Mouse (Mus musculus) left cerebral cortex, adult 8-10 months (tissue): ENCODE data around the gene Ddx19a. TPM values are rescaled to one million over a fixed set of nuclear protein-coding genes. Genes with fewer than 3 reads are reported as not detected.
"Not testable (repeated sequence)": the region's sequence is repeated elsewhere in the genome, so short reads cannot be mapped to it uniquely, and the experiment has no call there.

ENCODE experiments used
- DNase-seq, 2 experiments: peaks; one replicate each; pipeline ENCODE4 v3.0.0; 2022; ENCODE audit warnings: low spot score in 2 of 2
- total RNA-seq, 4 experiments: library from RNA; stranded (reverse); gene quantifications; 2 replicates each; pipeline ENCODE4 v1.2.4; 2022

Ddx19a gene
- total RNA-seq, 4 experiments from 2014 or later, result 24.6 to 27.5 (median 26.4) TPM

DNA sequence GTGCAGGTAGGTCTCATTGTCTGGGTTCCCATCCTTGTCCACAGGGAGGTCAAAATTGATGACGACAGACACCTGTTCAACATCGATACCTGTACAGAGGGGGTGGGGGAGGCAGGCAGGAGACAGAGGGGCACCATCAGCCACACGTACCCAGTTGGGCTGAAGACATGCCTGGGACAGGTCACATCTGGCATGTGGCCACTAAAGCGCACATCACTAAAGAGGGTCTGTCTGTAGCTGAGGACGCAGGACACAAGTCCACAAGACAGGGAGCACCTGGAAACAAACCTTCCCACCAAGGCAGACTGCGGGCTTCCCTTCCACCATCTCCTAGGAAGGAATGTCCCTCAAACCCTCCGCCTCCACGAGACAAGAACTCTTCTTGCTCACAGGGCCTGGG, 21.1 kb downstream of the Ddx19a start:
- DNase-seq, result not testable (repeated sequence)

GRCm38 (mm10) chr8:110969910-110970770, 27.5 kb downstream of the Ddx19a start:
- DNase-seq, result peak; percentile 84 to 93

- DNase-seq, result no peak
Observed at GRCm38 (mm10) chr8:110967326-110967725, 30.3 kb downstream of the Ddx19a start.

DNA sequence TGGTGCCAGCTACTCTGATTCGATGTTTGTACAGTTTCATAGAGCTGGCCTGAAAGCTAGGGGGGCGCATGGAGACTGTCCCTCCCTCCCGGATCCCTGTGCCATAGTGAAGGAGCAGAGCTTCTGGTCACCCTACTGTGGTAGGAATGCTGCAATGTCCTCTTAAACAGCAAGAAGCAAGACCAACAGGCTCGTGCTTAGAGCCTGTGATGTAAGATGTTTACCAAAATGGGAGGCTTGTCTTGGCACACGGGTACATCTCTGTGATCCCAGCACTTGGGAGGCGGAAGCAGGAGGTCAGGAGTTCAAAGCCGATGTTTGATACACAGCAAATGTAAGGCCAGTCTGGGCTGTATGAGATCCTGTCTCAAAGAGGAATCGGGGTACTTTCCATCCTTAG, 31.0 kb downstream of the Ddx19a start:
- DNase-seq, result no peak

DNA sequence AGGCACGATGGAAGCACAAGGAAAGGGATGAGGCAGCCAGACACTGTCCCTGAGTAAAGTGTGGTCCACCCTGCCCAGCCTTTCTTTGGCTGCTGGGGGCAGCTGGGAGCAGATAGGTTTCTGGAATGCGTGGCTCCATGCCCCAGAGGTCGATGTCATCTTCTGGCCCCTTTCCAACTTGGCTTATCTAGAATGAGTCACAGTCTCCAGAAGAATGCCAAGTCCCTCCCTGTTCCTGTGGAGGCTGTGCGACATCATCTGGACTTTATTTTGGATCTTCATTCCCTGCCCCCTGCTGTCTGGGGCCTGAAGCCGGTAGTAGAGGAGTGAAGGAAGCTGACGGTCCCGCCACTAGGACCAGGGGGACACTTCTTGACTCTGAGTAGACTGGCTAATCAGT, 32.0 kb downstream of the Ddx19a start:
- peak; percentile 24 to 60 for DNase-seq

- no peak for DNase-seq
Observed at GRCm38 (mm10) chr8:110964666-110965065, 32.9 kb downstream of the Ddx19a start.

DNA sequence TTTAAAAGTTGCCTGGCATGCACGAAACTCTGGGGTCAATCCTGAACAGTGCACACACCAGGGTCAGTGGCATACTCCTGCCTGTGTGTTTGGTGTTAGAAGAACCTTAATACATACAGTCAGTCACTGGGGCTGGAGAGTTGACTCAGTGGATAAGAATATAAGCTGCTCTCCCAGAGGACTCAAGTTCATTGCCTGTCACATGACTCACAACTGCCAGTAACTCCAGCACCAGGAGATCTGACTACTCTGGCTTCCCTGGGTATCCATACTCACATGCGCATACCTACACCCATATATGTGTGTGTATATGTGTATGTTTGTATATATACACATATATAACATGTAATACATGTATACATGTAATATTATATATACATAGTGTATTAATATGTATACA, 34.5 kb downstream of the Ddx19a start:
- no peak for DNase-seq

GRCm38 (mm10) chr8:110959906-110960305, 37.7 kb downstream of the Ddx19a start:
- no peak for DNase-seq

DNA sequence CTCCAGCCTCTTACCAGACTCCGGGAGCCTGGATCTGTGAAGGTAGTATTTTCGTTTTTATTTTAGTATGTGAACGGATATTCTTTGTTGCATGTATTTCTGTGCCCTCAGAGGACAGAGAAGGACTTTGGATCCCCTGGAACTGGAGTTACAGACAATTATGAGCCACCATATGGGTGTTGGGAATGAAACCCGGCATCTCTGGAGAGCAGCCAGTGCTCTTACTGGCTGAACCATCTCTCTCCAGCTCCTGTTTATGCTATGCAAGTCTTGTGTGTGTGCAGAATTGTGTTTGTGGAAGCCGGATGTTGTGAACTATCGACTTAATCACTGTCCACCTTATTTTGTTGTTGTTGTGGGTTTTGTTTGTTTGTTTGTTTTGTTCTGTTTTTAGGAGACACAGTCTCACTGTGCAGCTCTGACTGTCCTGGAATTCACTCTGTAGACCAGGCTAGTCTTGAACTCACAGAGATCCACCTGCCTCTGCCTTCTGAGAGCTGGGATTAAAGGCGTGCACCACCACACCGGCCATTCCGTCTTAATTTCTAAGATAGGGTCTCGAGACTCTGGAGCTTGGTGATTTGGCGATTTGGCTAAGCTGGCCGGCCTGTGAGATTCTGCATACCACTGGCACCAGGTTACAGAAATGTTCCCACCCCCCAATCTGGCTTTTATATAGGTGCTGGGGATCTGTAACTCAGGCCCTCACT, 38.4 kb downstream of the Ddx19a start:
- DNase-seq, result no peak

GRCm38 (mm10) chr8:110958553-110958952, 39.0 kb downstream of the Ddx19a start:
- not testable (repeated sequence) for DNase-seq

DNA sequence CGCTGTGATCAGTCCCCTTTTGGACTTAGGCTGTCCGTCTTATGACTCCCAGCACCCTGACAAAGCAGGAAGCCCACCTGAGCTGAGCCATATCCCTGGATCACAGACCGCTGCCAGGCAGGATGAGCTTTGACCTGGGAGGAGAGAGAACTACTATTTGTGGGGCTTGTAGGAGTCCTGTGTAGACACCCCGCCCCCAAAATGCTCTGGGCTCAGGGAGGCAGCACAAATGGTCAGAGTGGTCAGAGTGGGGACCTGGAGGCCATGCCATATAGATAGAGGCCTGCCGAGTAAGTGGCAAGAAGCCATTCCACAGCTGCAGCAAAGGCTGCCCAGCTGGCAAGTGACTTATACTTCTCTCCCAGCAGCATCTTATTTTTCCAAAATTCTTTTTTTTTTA, 39.5 kb downstream of the Ddx19a start:
- DNase-seq, result no peak

DNA sequence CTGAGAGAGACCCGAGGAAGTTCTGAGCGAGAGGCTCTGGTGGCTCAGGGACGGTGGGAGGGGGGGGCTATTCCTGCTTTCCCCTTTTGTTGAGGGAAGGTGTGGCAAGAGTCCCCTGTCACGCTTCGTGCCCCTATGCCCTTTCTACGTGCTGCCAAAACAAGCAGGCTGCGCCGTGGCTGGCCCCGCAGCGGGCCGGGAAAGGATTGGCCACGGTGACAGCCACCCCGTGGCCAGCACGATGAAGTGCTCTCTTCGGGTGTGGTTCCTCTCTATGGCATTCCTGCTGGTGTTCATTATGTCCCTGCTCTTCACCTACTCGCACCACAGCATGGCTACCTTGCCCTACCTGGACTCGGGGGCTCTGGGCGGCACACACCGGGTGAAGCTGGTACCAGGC, 40.1 kb downstream of the Ddx19a start:
- no peak for DNase-seq

DNA sequence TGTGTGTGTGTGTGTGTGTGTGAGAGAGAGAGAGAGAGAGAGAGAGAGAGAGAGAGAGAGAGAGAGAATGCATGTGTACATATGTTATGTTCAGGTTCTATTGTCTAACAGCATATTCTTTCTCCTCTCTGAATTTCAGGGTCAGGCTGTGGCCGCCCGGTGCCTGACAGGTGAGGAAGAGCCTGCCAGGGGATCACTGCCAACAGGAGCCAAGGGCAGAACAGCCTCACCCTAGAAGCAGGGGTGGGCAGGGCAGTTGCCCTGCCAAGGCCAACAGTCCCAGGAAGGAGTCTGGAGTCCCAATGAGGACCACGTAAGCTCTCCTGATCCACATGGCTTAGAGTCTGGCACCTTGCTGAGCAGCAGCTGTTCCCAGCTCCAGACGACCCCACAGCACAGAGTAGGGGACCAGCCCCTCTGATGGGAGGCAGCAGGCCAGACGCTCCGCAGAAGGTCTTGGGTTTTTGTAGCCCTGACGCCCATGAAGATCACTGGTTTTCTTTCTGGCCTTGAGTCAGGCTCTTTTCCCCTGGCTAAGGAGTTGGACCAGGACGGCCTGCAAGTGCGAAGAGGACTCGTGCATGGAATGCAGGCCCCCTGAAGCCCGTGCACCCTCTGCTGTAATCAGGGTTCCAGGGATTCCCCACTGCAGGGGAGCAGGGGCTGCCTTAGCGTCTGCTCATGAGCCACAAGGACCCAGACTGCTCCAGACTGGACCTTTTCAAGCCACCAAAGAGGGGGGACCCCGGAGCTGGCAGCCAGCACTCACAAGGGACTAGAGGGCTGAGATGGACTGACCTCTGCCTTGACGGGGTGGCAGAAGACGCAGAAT, 40.8 kb downstream of the Ddx19a start:
- no peak for DNase-seq

DNA sequence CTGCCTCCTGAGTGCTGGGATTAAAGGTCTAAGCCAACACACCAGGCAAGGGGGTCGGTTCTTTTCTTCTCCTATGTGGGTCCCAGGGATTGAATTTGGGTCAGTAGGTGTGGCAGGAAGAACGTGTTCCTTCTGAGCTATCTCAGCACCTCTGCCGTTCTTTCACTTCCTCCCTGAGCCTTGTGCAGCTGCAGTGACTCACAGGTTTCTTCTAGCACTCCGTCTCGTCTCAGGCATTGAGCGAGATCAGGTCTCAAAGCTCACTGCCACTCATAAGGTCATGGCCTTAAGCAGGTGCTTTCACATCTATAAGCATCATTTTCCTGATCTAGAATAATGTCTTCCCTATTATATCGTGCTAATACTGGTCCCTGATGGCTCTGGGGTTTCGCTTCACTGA, 42.8 kb downstream of the Ddx19a start:
- DNase-seq, result no peak

- no peak for DNase-seq
Observed at GRCm38 (mm10) chr8:110950065-110950484, 47.5 kb downstream of the Ddx19a start.

DNA sequence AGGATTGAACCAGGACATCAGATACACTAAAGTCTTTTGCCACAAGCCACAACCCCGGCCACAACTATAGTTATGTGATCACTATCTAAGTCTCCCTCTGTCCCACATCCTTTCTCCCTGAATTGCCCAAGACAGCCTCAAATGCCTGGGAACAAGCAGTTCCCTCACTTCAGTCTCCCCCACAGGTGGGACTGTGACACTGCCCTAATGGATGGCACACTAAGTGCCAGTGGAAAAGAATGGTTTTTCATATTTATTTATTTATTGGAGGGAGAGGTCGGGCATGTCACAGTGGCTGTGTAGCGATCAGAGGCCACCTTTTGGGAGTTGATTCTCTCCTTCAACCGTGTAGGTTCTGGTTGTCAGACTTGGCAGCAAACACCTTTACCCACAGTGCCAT, 51.9 kb downstream of the Ddx19a start:
- DNase-seq, result no peak

- no peak for DNase-seq
Observed at GRCm38 (mm10) chr8:110944276-110944876, 53.2 kb downstream of the Ddx19a start.

- no peak for DNase-seq
Observed at GRCm38 (mm10) chr8:110941453-110941948, 56.1 kb downstream of the Ddx19a start.

GRCm38 (mm10) chr8:110940682-110941452, 56.7 kb downstream of the Ddx19a start:
- no peak for DNase-seq

DNA sequence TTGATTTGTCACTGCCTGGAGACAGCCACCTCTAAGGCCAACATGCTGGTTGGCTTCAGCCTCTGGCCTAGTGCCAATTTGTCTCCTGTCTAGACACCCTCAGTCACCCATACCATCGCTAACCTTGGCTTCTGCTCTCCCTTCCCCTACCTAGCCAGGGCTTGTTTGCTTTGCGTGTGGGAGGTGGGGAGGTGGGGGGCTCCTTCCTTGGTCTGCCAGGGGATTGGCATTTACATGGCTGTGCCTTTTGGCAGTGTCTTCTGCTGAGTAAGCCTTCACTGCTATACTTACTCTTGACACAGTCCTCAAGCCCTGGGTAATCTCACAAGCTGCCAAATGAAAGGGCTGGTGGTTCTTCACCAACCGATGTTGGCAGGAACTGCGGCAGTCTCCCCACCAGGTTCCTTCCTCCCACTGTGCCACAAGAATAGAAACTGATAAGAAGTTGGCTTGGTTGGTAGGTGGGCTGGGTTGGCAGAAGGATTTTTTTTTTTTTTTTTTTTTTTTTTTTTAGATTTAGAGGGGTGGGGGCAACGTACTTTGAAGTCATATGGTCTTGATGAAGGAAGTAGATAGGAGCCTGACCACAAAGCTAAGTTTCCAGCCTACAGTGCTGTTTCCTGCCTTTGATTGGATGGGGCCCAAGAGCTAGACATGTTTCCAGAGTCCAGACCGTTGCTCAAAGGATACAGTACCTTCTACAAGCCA, 58.6 kb downstream of the Ddx19a start:
- peak in 1 of 2 experiments; percentile 90 for DNase-seq
